Mouse (Mus musculus) embryonic fibroblast, embryonic 13.5 days (primary cell): ENCODE measurements at regions not wholly inside any gene's neighbourhood (a gene's known extent, or its start where the extent isn't known, plus 50 kb on each side); places are given as distances from the start of the nearest gene placed in this dataset.

Experiments
- H3K27ac ChIP-seq: 2 replicates; pipeline ENCODE4 v1.5.1; 2012; ENCODE audit warnings: low read length, control low read depth, inconsistent platforms; ENCODE audit not compliant: insufficient read depth
- H3K4me1 ChIP-seq: 2 replicates; pipeline ENCODE4 v1.6.1; 2011; ENCODE audit warnings: low read length; ENCODE audit not compliant: control insufficient read depth, insufficient read depth
- H3K4me3 ChIP-seq: 2 replicates; pipeline ENCODE4 v1.5.1; 2011; ENCODE audit warnings: mild to moderate bottlenecking, control low read depth, low read length; ENCODE audit not compliant: insufficient read depth
- CTCF ChIP-seq: IDR thresholded peaks from 2 replicates; pipeline ENCODE4 v1.5.1; 2011; ENCODE audit warnings: mild to moderate bottlenecking, control low read depth, low read length, moderate library complexity, borderline replicate concordance; ENCODE audit not compliant: insufficient read depth
- POLR2A ChIP-seq: IDR thresholded peaks from 2 replicates; pipeline ENCODE4 v1.6.1; 2011; ENCODE audit warnings: low read depth, mild to moderate bottlenecking, control low read depth, low read length, moderate library complexity

GRCm38 (mm10) chr2:9493606-9494145 lies 387.4 kb upstream of the 4930412O13Rik start:
- TF ChIP-seq CTCF = no peak
- TF ChIP-seq POLR2A = no peak
- no peak overlapping the region for H3K27ac ChIP-seq
- H3K4me3 ChIP-seq = no peak overlapping the region
- 0 out of 2 replicates have a peak, but pooled peaks cover 2% of the 10 kb centered on the region for H3K4me1 ChIP-seq

GRCm38 (mm10) chr2:9520045-9520444 lies 361.0 kb upstream of the 4930412O13Rik start:
- Histone ChIP-seq H3K4me1 (no peaks in the 10 kb centered on the region), H3K4me3 (no peak overlapping the region), H3K27ac (no peak overlapping the region)
- no peak for TF ChIP-seq POLR2A

- TF ChIP-seq POLR2A (no peak), CTCF (no peak)
- Histone ChIP-seq H3K4me3 (no peak overlapping the region), H3K27ac (no peak overlapping the region), H3K4me1 (no peaks in the 10 kb centered on the region)
Measured at GRCm38 (mm10) chr2:9525910-9526309, 355.1 kb upstream of the 4930412O13Rik start.

GRCm38 (mm10) chr2:9535141-9535658 lies 345.9 kb upstream of the 4930412O13Rik start:
- Histone ChIP-seq H3K4me1 (no peaks in the 10 kb centered on the region), H3K4me3 (no peak overlapping the region), H3K27ac (no peak overlapping the region)
- TF ChIP-seq POLR2A (no peak), CTCF (no peak)

- H3K4me3 ChIP-seq = no peak overlapping the region
- H3K4me1 ChIP-seq = no peaks in the 10 kb centered on the region
- TF ChIP-seq CTCF (no peak), POLR2A (no peak)
- H3K27ac ChIP-seq = no peak overlapping the region
Measured at GRCm38 (mm10) chr2:9547771-9548590, 333.1 kb upstream of the 4930412O13Rik start.

- no peaks in the 10 kb centered on the region for H3K4me1 ChIP-seq
- no peak overlapping the region for H3K27ac ChIP-seq
- TF ChIP-seq POLR2A = no peak
- TF ChIP-seq CTCF = no peak
- no peak overlapping the region for H3K4me3 ChIP-seq
Measured at GRCm38 (mm10) chr2:9553313-9553712, 327.7 kb upstream of the 4930412O13Rik start.

GRCm38 (mm10) chr2:9564487-9565043 lies 316.5 kb upstream of the 4930412O13Rik start:
- TF ChIP-seq POLR2A = no peak
- TF ChIP-seq CTCF = no peak
- Histone ChIP-seq H3K27ac (no peak overlapping the region), H3K4me3 (no peak overlapping the region), H3K4me1 (no peaks in the 10 kb centered on the region)

- Histone ChIP-seq H3K4me3 (no peak overlapping the region), H3K27ac (no peak overlapping the region), H3K4me1 (no peaks in the 10 kb centered on the region)
- TF ChIP-seq CTCF (no peak), POLR2A (no peak)
Measured at GRCm38 (mm10) chr2:9569220-9569619, 311.8 kb upstream of the 4930412O13Rik start.

- Histone ChIP-seq H3K4me1 (no peaks in the 10 kb centered on the region), H3K4me3 (no peak overlapping the region), H3K27ac (no peak overlapping the region)
- TF ChIP-seq POLR2A (no peak), CTCF (no peak)
Measured at GRCm38 (mm10) chr2:9574196-9574595, 306.9 kb upstream of the 4930412O13Rik start.

GRCm38 (mm10) chr2:9574651-9575050 lies 306.4 kb upstream of the 4930412O13Rik start:
- no peak for TF ChIP-seq CTCF
- no peak for TF ChIP-seq POLR2A
- Histone ChIP-seq H3K4me3 (no peak overlapping the region), H3K27ac (no peak overlapping the region), H3K4me1 (no peaks in the 10 kb centered on the region)
